Mouse (Mus musculus): ENCODE results near the gene Stambp. TPM values are rescaled to one million over a fixed set of nuclear protein-coding genes. Genes with fewer than 3 reads are reported as not detected.

The Stambp gene
- polyA plus RNA-seq, 1 experiment from 2014 or later = 20.9 TPM

- no peaks in the 10 kb centered on the region for H3K4me1 ChIP-seq (ENCODE audit: control insufficient read depth, insufficient read depth, low read length)
- no peak for DNase-seq (ENCODE audit: low spot score)
- no peaks in the 10 kb centered on the region for H3K36me3 ChIP-seq (replicated peaks; ENCODE audit: control insufficient read depth, insufficient read depth, low read depth, low read length)
- WGBS = 72% methylated on average over 6 of the region's 6 CpGs
- H3K27ac ChIP-seq (replicated peaks; ENCODE audit: low read depth, low read length) = no peak overlapping the region
- ATAC-seq (replicated peaks; ENCODE audit: insufficient number of reproducible peaks, low FRiP score, low TSS enrichment, low read depth) = no peak
- H3K27me3 ChIP-seq (ENCODE audit: control insufficient read depth, insufficient read depth, low read length) = no peaks in the 10 kb centered on the region
- no peak overlapping the region for H3K4me3 ChIP-seq (ENCODE audit: low read depth, low read length)
- H3K9ac ChIP-seq (replicated peaks; ENCODE audit: low read length) = no peak overlapping the region
- H3K4me2 ChIP-seq (ENCODE audit: low read depth, low read length) = no peak overlapping the region
- no peaks in the 10 kb centered on the region for H3K9me3 ChIP-seq (replicated peaks; ENCODE audit: control insufficient read depth, low read length)
These were observed 49.3 kb downstream of the Stambp start for GRCm38 (mm10) chr6:83523194-83523593.

- H3K4me3 ChIP-seq (ENCODE audit: low read depth, low read length) = no peak overlapping the region
- WGBS = 78% methylated on average over 6 of the region's 6 CpGs
- no peak for ATAC-seq (replicated peaks; ENCODE audit: insufficient number of reproducible peaks, low FRiP score, low TSS enrichment, low read depth)
These were observed 50.7 kb downstream of the Stambp start for GRCm38 (mm10) chr6:83521784-83522183.

GRCm38 (mm10) chr6:83518637-83519036 lies 53.9 kb downstream of the Stambp start:
- no peak overlapping the region for H3K4me3 ChIP-seq (ENCODE audit: low read depth, low read length)
- H3K36me3 ChIP-seq (replicated peaks; ENCODE audit: control insufficient read depth, insufficient read depth, low read depth, low read length) = no peaks in the 10 kb centered on the region
- 86% methylated on average over 3 of the region's 3 CpGs for WGBS
- no peak overlapping the region for H3K4me2 ChIP-seq (ENCODE audit: low read depth, low read length)
- H3K9ac ChIP-seq (replicated peaks; ENCODE audit: low read length) = no peak overlapping the region
- no peak for ATAC-seq (replicated peaks; ENCODE audit: insufficient number of reproducible peaks, low FRiP score, low TSS enrichment, low read depth)
- no peak overlapping the region for H3K27ac ChIP-seq (replicated peaks; ENCODE audit: low read depth, low read length)
- no peaks in the 10 kb centered on the region for H3K4me1 ChIP-seq (ENCODE audit: control insufficient read depth, insufficient read depth, low read length)
- H3K27me3 ChIP-seq (ENCODE audit: control insufficient read depth, insufficient read depth, low read length) = no peaks in the 10 kb centered on the region
- DNase-seq (ENCODE audit: low spot score) = no peak
- no peaks in the 10 kb centered on the region for H3K9me3 ChIP-seq (replicated peaks; ENCODE audit: control insufficient read depth, low read length)

More at GRCm38 (mm10) chr6:83521784-83522183, 50.7 kb downstream of the Stambp start:
- no peaks in the 10 kb centered on the region for H3K27me3 ChIP-seq (ENCODE audit: control insufficient read depth, insufficient read depth, low read length)
- H3K27ac ChIP-seq (replicated peaks; ENCODE audit: low read depth, low read length) = no peak overlapping the region
- no peaks in the 10 kb centered on the region for H3K4me1 ChIP-seq (ENCODE audit: control insufficient read depth, insufficient read depth, low read length)
- DNase-seq (ENCODE audit: low spot score) = no peak
- H3K4me2 ChIP-seq (ENCODE audit: low read depth, low read length) = no peak overlapping the region
- H3K9ac ChIP-seq (replicated peaks; ENCODE audit: low read length) = no peak overlapping the region
- no peaks in the 10 kb centered on the region for H3K9me3 ChIP-seq (replicated peaks; ENCODE audit: control insufficient read depth, low read length)
- H3K36me3 ChIP-seq (replicated peaks; ENCODE audit: control insufficient read depth, insufficient read depth, low read depth, low read length) = no peaks in the 10 kb centered on the region

GRCm38 (mm10) chr6:83515172-83515571 lies 57.4 kb downstream of the Stambp start:
- Histone ChIP-seq H3K27ac (replicated peaks; ENCODE audit: low read depth, low read length) (no peak overlapping the region), H3K9me3 (replicated peaks; ENCODE audit: control insufficient read depth, low read length) (no peaks in the 10 kb centered on the region), H3K36me3 (replicated peaks; ENCODE audit: control insufficient read depth, insufficient read depth, low read depth, low read length) (no peaks in the 10 kb centered on the region), H3K9ac (replicated peaks; ENCODE audit: low read length) (no peak overlapping the region), H3K27me3 (ENCODE audit: control insufficient read depth, insufficient read depth, low read length) (no peaks in the 10 kb centered on the region), H3K4me3 (ENCODE audit: low read depth, low read length) (no peak overlapping the region), H3K4me2 (ENCODE audit: low read depth, low read length) (no peak overlapping the region), H3K4me1 (ENCODE audit: control insufficient read depth, insufficient read depth, low read length) (no peaks in the 10 kb centered on the region)
- no peak for DNase-seq (ENCODE audit: low spot score)
- no peak for ATAC-seq (replicated peaks; ENCODE audit: insufficient number of reproducible peaks, low FRiP score, low TSS enrichment, low read depth)
- WGBS = 72% methylated on average over 3 of the region's 3 CpGs

- Histone ChIP-seq H3K4me2 (ENCODE audit: low read depth, low read length) (no peak overlapping the region), H3K9ac (replicated peaks; ENCODE audit: low read length) (no peak overlapping the region), H3K36me3 (replicated peaks; ENCODE audit: control insufficient read depth, insufficient read depth, low read depth, low read length) (no peaks in the 10 kb centered on the region), H3K27ac (replicated peaks; ENCODE audit: low read depth, low read length) (no peak overlapping the region), H3K4me1 (ENCODE audit: control insufficient read depth, insufficient read depth, low read length) (no peaks in the 10 kb centered on the region), H3K27me3 (ENCODE audit: control insufficient read depth, insufficient read depth, low read length) (no peaks in the 10 kb centered on the region), H3K9me3 (replicated peaks; ENCODE audit: control insufficient read depth, low read length) (no peaks in the 10 kb centered on the region), H3K4me3 (ENCODE audit: low read depth, low read length) (no peak overlapping the region)
- ATAC-seq (replicated peaks; ENCODE audit: insufficient number of reproducible peaks, low FRiP score, low TSS enrichment, low read depth) (no peak), DNase-seq (ENCODE audit: low spot score) (peak; percentile 61)
- WGBS = 13% methylated on average over 1 of the region's 1 CpGs
These were observed 60.0 kb downstream of the Stambp start for GRCm38 (mm10) chr6:83512495-83512894.

- H3K27me3 ChIP-seq (ENCODE audit: control insufficient read depth, insufficient read depth, low read length) = no peaks in the 10 kb centered on the region
- no peak overlapping the region for H3K4me2 ChIP-seq (ENCODE audit: low read depth, low read length)
- DNase-seq (ENCODE audit: low spot score) (no peak), ATAC-seq (replicated peaks; ENCODE audit: insufficient number of reproducible peaks, low FRiP score, low TSS enrichment, low read depth) (no peak)
- H3K4me1 ChIP-seq (ENCODE audit: control insufficient read depth, insufficient read depth, low read length) = no peaks in the 10 kb centered on the region
- no peak overlapping the region for H3K4me3 ChIP-seq (ENCODE audit: low read depth, low read length)
- WGBS = 64% methylated on average over 2 of the region's 2 CpGs
- H3K9ac ChIP-seq (replicated peaks; ENCODE audit: low read length) = no peak overlapping the region
- H3K36me3 ChIP-seq (replicated peaks; ENCODE audit: control insufficient read depth, insufficient read depth, low read depth, low read length) = no peaks in the 10 kb centered on the region
- no peaks in the 10 kb centered on the region for H3K9me3 ChIP-seq (replicated peaks; ENCODE audit: control insufficient read depth, low read length)
- H3K27ac ChIP-seq (replicated peaks; ENCODE audit: low read depth, low read length) = no peak overlapping the region
These were observed 62.3 kb downstream of the Stambp start for GRCm38 (mm10) chr6:83510210-83510609.

GRCm38 (mm10) chr6:83509442-83509841 lies 63.1 kb downstream of the Stambp start:
- WGBS = 46% methylated on average over 8 of the region's 8 CpGs
- no peak for ATAC-seq (replicated peaks; ENCODE audit: insufficient number of reproducible peaks, low FRiP score, low TSS enrichment, low read depth)
- H3K27me3 ChIP-seq (ENCODE audit: control insufficient read depth, insufficient read depth, low read length) = no peaks in the 10 kb centered on the region
- no peak overlapping the region for H3K4me3 ChIP-seq (ENCODE audit: low read depth, low read length)
- no peak overlapping the region for H3K9ac ChIP-seq (replicated peaks; ENCODE audit: low read length)
- H3K27ac ChIP-seq (replicated peaks; ENCODE audit: low read depth, low read length) = no peak overlapping the region
- DNase-seq (ENCODE audit: low spot score) = no peak
- no peaks in the 10 kb centered on the region for H3K9me3 ChIP-seq (replicated peaks; ENCODE audit: control insufficient read depth, low read length)
- H3K4me1 ChIP-seq (ENCODE audit: control insufficient read depth, insufficient read depth, low read length) = no peaks in the 10 kb centered on the region
- H3K4me2 ChIP-seq (ENCODE audit: low read depth, low read length) = no peak overlapping the region
- no peaks in the 10 kb centered on the region for H3K36me3 ChIP-seq (replicated peaks; ENCODE audit: control insufficient read depth, insufficient read depth, low read depth, low read length)

- ATAC-seq (replicated peaks; ENCODE audit: insufficient number of reproducible peaks, low FRiP score, low TSS enrichment, low read depth) (peak; percentile 15; the same call in 1 of the 2 replicates), DNase-seq (ENCODE audit: low spot score) (no peak)
- WGBS = 29% methylated on average over 6 of the region's 6 CpGs
These were observed 65.4 kb downstream of the Stambp start for GRCm38 (mm10) chr6:83507168-83507546.

More at GRCm38 (mm10) chr6:83507168-83507546, 65.4 kb downstream of the Stambp start:
- no peaks in the 10 kb centered on the region for H3K36me3 ChIP-seq (replicated peaks; ENCODE audit: control insufficient read depth, insufficient read depth, low read depth, low read length)
- peak overlapping the region; percentile 47 for H3K4me2 ChIP-seq (ENCODE audit: low read depth, low read length)
- H3K4me1 ChIP-seq (ENCODE audit: control insufficient read depth, insufficient read depth, low read length) = no peaks in the 10 kb centered on the region
- no peak overlapping the region for H3K27ac ChIP-seq (replicated peaks; ENCODE audit: low read depth, low read length)
- no peaks in the 10 kb centered on the region for H3K27me3 ChIP-seq (ENCODE audit: control insufficient read depth, insufficient read depth, low read length)
- peak overlapping the region; percentile 32 for H3K9ac ChIP-seq (replicated peaks; ENCODE audit: low read length)
- no peaks in the 10 kb centered on the region for H3K9me3 ChIP-seq (replicated peaks; ENCODE audit: control insufficient read depth, low read length)
- peak overlapping the region; percentile 74 for H3K4me3 ChIP-seq (ENCODE audit: low read depth, low read length)

Measured in embryonic facial prominence, embryonic 11.5 days (tissue).